Mouse (Mus musculus) G1E (cell line): ENCODE measurements around the gene Tmem115. TPM values are rescaled to one million over a fixed set of nuclear protein-coding genes. Genes with fewer than 3 reads are reported as not detected.
A peak's percentile ranks its signal among the peaks of the same experiment; 100 is the strongest.
"Not testable (repeated sequence)": the region's sequence is repeated elsewhere in the genome, so short reads cannot be mapped to it uniquely, and the experiment has no call there.

ENCODE experiments used
- ATAC-seq: 2 replicates; pipeline ENCODE4 v1.8.0; 2016; ENCODE audit warnings: mild to moderate bottlenecking; ENCODE audit not compliant: insufficient number of reproducible peaks, poor library complexity, low FRiP score, severe bottlenecking; ENCODE audit errors: extremely low read depth
- DNase-seq: peaks from one replicate; pipeline ENCODE4 v3.0.0; 2012; ENCODE audit warnings: low spot score
- H3K27me3 ChIP-seq: 2 replicates; pipeline ENCODE4 v1.6.1; 2012; ENCODE audit warnings: mild to moderate bottlenecking, low read length, inconsistent platforms; ENCODE audit not compliant: insufficient read depth
- H3K36me3 ChIP-seq: replicated peaks from 2 replicates; pipeline ENCODE3; 2012; ENCODE audit warnings: mild to moderate bottlenecking, inconsistent platforms
- H3K4me1 ChIP-seq: 2 replicates; pipeline ENCODE4 v1.6.1; 2012; ENCODE audit warnings: low read depth, low read length, inconsistent platforms, mixed read lengths; ENCODE audit not compliant: insufficient read depth
- H3K4me3 ChIP-seq: 2 replicates; pipeline ENCODE4 v1.5.1; 2012; ENCODE audit warnings: low read depth, mild to moderate bottlenecking, inconsistent platforms, low read length, moderate library complexity, mixed read lengths
- H3K9me3 ChIP-seq: replicated peaks from 2 replicates; pipeline ENCODE4 v1.6.1; 2012; ENCODE audit warnings: inconsistent platforms
- CTCF ChIP-seq: IDR thresholded peaks from 2 replicates; pipeline ENCODE4 v1.5.1; 2012; ENCODE audit warnings: low read depth, low read length, inconsistent platforms, mixed read lengths
- GATA1 ChIP-seq: IDR thresholded peaks from 2 replicates; pipeline ENCODE4 v1.6.1; 2012; ENCODE audit warnings: borderline replicate concordance, low read length, inconsistent platforms, mixed read lengths
- GATA2 ChIP-seq: IDR thresholded peaks from 2 replicates; pipeline ENCODE4 v1.6.1; 2012; ENCODE audit warnings: low read depth, low read length, inconsistent platforms, borderline replicate concordance
- POLR2AphosphoS5 ChIP-seq: IDR thresholded peaks from 2 replicates; pipeline ENCODE4 v1.6.1; 2012; ENCODE audit warnings: low read depth, low read length, inconsistent platforms; ENCODE audit not compliant: insufficient replicate concordance
- TAL1 ChIP-seq: conservative IDR thresholded peaks from 2 replicates; pipeline ENCODE4 v1.6.1; 2012; ENCODE audit warnings: low read depth, low read length, inconsistent platforms, mixed read lengths
- polyA plus RNA-seq: library from polyadenylated mRNA; stranded (reverse); fragments of >175 nt; gene quantifications from 2 replicates; pipeline ENCODE4 v1.2.3, GENCODE M21; 2012
- total RNA-seq, 2 experiments: library from RNA; stranded (forward) in 1 of 2; stranded (reverse) in 1 of 2; fragments of 200-1000 nt in 1 of 2; fragments of >200 nt in 1 of 2; fragmentation: Nextera tagmentation in 1 of 2; gene quantifications; 2 replicates each; pipeline ENCODE4 v1.2.3; 2014 to 2017

The Tmem115 gene
- total and polyA plus RNA-seq, 3 experiments, result 18.0 to 27.1 (median 20.5) TPM

DNA sequence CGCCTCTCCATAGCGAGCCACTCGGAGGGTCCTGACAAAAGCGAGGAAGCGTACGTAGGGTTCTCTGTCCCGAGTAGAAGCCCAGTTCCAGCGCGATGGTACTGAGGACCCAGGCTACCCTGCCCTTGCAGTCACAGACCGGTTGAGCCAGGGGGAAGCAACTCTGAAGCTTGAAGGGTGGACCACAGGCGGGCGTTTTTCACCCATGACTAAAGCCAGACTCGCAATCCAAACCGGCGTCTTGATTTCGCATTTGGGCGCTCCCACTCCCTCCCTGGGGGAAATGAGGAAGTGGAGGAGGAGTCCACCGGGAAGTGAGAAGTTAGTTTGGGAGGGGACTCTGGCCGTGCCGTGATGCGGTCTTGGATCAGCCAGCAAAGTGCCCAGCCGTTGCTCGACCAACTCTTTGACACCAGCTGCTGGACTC, 21.3 kb downstream of the Tmem115 start:
- Histone ChIP-seq H3K4me1 (peaks cover 60% of the 10 kb centered on the region), H3K27me3 (peaks cover 5% of the 10 kb centered on the region; the same call in 1 of the 2 replicates), H3K4me3 (peak overlapping the region; percentile 82), H3K36me3 (peaks cover 52% of the 10 kb centered on the region), H3K9me3 (no peaks in the 10 kb centered on the region)
- ATAC-seq (no peak), DNase-seq (peak; percentile 65)
- no peak for TF ChIP-seq TAL1
- no peak for TF ChIP-seq GATA2
- no peak for TF ChIP-seq GATA1
- TF ChIP-seq POLR2AphosphoS5, result no peak
- no peak for TF ChIP-seq CTCF

DNA sequence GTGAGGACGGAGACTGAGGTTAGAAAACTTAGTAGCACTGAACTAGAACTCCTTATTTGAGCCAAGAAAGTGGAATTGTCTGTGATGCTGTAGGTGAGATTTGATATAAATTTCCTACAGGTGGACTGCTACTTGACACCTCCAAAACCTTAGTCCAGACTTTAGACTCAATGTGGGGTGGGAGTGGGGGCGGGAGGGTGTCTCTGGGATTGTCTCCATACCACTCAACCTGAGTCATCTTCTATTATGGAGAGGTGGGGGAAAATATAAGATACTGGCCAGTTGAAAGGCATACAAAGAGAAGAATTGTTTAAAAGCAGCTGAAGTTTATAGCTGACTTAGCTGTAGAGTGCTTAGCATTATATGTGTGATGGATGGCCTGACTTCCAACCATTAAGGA, 22.0 kb downstream of the Tmem115 start:
- peak overlapping the region; percentile 82 for H3K4me3 ChIP-seq
- peaks cover 54% of the 10 kb centered on the region for H3K4me1 ChIP-seq
- peaks cover 5% of the 10 kb centered on the region; the same call in 1 of the 2 replicates for H3K27me3 ChIP-seq
- ATAC-seq (no peak), DNase-seq (no peak)
- H3K9me3 ChIP-seq, result no peaks in the 10 kb centered on the region
- H3K36me3 ChIP-seq, result peaks cover 55% of the 10 kb centered on the region
- TF ChIP-seq TAL1 (no peak), CTCF (no peak), GATA2 (no peak), POLR2AphosphoS5 (no peak), GATA1 (no peak)

DNA sequence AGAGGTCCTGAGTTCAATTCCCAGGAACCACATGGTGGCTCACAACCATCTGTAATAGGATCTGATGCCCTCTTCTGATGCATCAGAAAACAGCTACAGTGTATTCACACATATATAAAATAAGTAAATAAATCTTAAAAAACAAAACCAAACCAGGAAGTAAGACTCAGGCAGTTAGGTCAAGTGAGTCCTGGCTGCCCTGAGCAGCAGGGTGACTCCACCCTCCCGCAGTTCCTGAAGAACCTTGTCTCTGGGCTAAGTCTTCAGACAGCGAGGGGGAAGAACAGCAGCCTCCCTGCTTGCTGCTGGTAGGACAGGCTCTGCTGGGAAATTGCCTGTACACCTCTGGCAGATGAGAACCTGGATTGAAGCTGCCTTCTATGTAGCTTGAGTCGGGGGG, 22.6 kb downstream of the Tmem115 start:
- TF ChIP-seq GATA1 (no peak), GATA2 (no peak), TAL1 (no peak), POLR2AphosphoS5 (no peak), CTCF (no peak)
- peaks cover 59% of the 10 kb centered on the region for H3K36me3 ChIP-seq
- no peak for DNase-seq
- 0 out of 2 replicates have a peak, but pooled peaks cover 2% of the 10 kb centered on the region for H3K27me3 ChIP-seq
- H3K9me3 ChIP-seq, result no peaks in the 10 kb centered on the region
- ATAC-seq, result no peak
- H3K4me1 ChIP-seq, result peaks cover 51% of the 10 kb centered on the region
- H3K4me3 ChIP-seq, result peak overlapping the region; percentile 82; the same call in 1 of the 2 replicates

DNA sequence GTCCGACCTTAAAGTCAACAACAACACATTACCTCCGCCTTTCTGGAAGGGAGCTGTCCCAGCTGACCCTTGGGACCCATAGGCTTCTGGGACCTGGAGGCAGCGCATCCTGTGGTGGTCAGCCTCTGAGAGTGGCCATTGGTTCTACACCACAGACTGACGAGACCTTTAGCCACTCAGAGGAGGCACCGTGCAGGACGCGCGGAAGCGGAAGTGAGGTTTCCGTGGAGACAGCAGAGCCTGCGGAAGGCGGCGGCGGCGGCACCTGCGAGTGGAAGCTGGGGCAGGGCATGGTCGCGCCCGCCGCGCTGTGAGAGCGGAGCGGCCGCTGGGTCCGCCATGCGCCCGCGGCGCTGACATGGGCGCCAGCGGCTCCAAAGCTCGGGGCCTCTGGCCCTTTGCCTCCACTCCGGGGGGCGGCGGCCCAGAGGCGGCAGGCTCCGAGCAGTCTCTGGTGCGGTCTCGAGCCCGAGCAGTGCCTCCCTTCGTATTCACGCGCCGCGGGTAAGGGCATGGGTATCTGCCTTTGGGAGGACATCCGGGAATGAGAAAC, 29.4 kb downstream of the Tmem115 start, which contains the start of gene Tusc2:
Gene Tusc2, plus strand, starts transcription at position 227 of the 553 bp plus-strand sequence.
- DNase-seq (peak; percentile 97), ATAC-seq (peak; percentile 97)
- Histone ChIP-seq H3K4me3 (peak within 1 kb of the TSS; percentile 81), H3K36me3 (peaks cover 83% of the 10 kb centered on the region), H3K9me3 (no peaks in the 10 kb centered on the region), H3K4me1 (peaks cover 61% of the 10 kb centered on the region), H3K27me3 (no peaks in the 10 kb centered on the region)
- TF ChIP-seq POLR2AphosphoS5, result 0 out of 2 replicates have a peak, but pooled peaks have one; percentile 57
- no peak for TF ChIP-seq TAL1

DNA sequence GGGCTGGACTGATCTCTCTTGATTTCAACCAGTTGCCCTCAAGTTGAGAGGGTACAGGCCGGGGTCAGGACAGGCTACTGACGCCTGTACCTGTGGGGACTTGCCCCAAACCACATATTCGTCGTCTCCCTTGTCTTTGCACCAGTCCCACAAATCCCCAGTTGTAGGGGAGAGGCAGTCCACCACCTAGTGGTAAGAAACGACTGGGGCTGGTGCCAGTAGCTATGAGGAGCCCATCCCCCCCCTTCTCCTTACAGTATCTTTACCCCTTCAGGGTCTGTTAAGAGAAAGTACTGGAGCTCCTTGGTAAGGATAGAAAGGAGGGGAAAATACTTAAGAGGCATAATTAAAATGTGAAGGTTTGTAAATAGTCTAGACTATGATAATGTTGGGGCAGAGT, 31.8 kb downstream of the Tmem115 start:
- H3K9me3 ChIP-seq, H3K4me3 ChIP-seq, DNase-seq, ATAC-seq, H3K27me3 ChIP-seq: not testable (repeated sequence)
- H3K36me3 ChIP-seq, result peaks cover 66% of the 10 kb centered on the region
- peaks cover 83% of the 10 kb centered on the region for H3K4me1 ChIP-seq

DNA sequence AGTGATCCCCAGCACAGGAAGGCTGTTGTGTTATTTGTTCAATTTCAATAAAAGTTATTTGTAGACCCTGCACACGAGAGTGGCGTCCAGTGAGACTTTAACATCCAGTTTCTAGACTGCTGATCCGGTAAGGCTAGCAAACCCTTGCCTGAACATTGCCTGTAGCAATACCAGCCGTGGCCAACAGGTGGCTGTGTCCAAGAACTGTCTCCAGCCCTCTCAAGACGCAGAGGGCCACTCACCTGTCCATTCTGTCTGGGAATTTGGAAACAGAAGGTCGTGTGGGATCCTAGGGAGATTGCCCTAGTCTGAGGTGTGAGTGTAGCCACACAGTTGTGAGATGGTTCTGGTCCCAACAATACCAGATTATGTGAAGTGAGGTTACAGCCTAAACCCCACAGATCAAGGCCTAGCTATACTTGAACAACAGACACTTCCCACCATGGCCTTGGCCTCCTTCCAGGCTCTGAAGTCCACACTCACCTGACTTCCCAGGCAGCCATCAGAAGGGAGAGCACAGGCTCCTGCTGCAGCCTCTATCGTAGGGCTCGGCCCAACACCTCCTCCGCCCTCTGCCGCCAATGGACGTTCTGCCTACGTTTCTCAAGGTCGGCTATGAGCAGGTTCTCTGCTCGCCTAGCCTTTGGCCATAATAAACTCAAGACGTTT, 32.4 kb downstream of the Tmem115 start:
- H3K4me1 ChIP-seq, result peaks cover 87% of the 10 kb centered on the region
- peaks cover 66% of the 10 kb centered on the region for H3K36me3 ChIP-seq
- H3K9me3 ChIP-seq, result no peaks in the 10 kb centered on the region
- TF ChIP-seq POLR2AphosphoS5 (no peak), GATA2 (no peak), CTCF (peak; percentile 94)
- H3K4me3 ChIP-seq, result no peak overlapping the region
- no peak for ATAC-seq
- no peaks in the 10 kb centered on the region for H3K27me3 ChIP-seq
- no peak for DNase-seq
